In the genomic region with DNA sequence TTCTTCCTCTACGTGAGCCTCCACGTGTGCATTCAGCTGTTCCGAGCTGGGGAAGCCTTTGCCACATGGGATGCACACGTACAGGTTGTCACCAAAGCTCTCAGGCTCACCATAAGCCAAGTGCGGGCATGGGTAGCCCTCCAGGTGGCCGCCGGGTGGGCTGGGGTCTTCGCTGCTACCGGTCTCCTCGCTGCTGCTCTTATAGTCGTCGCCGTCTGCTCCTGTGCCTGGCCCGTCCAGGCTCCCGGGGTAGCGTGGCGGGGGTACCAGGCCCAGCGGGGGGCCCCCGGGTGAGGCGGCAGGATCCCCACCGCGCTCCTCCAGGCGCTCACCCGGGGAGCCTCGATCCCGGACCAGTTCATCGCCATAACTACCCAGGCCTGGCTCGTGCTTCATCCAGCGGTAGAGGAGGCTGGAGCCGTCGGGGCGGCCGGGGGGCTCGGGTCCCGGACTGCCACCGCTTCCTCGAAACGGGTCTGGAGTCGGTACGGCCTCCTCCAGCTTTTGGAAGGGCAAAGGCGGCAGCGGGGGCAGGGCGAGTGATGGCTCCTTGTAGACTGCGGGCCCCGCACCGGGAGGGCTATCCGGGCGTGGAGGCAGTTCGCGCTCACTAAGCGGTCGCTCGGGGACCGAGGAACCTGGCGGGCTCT, we compare ENCODE assay signal across 8 mouse cellular contexts. TPM values are rescaled to one million over a fixed set of nuclear protein-coding genes. Genes with fewer than 3 reads are reported as not detected.
DNase-seq lines count a peak whose midpoint lies in the region; ATAC-seq and TF ChIP-seq lines count a peak whose summit lies in the region.

No protein-coding gene starts in this region.

- TF ChIP-seq POLR2A in heart, adult 2 months (IDR thresholded peaks at IDR 0.05; ENCODE audit: insufficient read depth, low read depth, low read length), result no peak
- no peak for TF ChIP-seq POLR2A in small intestine, adult 2 months (IDR thresholded peaks at IDR 0.05; ENCODE audit: low read depth, low read length)

- H3K4me3 ChIP-seq in heart, adult 2 months, result peak overlapping the region; percentile 65
- peak overlapping the region; percentile 24; the same call in 1 of the 2 replicates for H3K4me3 ChIP-seq in G1E (ENCODE audit: low read depth, low read length)
- peak overlapping the region; percentile 61 for H3K4me3 ChIP-seq in heart, embryonic 12.5 days
- peak overlapping the region; percentile 54 for H3K4me3 ChIP-seq in limb, embryonic 11.5 days (ENCODE audit: low read depth, low read length)
- peak overlapping the region; percentile 77 for H3K4me3 ChIP-seq in small intestine, adult 2 months (ENCODE audit: low read depth, low read length)

- intact Hi-C loops in heart, adult 2 months (cut with DNase I), result loop anchor here (10.0 kb wide), 1 partner anchor 332 kb away; a partner anchor contains a TSS

- peak overlapping the region; percentile 85 for H3K9ac ChIP-seq in heart, adult 2 months (ENCODE audit: low read depth, low read length)
- peak overlapping the region; percentile 79 for H3K9ac ChIP-seq in heart, embryonic 12.5 days
- peak overlapping the region; percentile 57 for H3K9ac ChIP-seq in limb, embryonic 11.5 days (ENCODE audit: low read length)

- peak overlapping the region; percentile 96 for H3K4me2 ChIP-seq in heart, embryonic 12.5 days
- H3K4me2 ChIP-seq in limb, embryonic 11.5 days (ENCODE audit: low read depth, severe bottlenecking), result peak overlapping the region; percentile 92

- peaks cover 53% of the 10 kb centered on the region for H3K9me3 ChIP-seq in G1E (replicated peaks)
- H3K9me3 ChIP-seq in heart, embryonic 12.5 days (replicated peaks), result no peaks in the 10 kb centered on the region
- no peaks in the 10 kb centered on the region for H3K9me3 ChIP-seq in limb, embryonic 11.5 days (ENCODE audit: control insufficient read depth, low read length)

- peaks cover 20% of the 10 kb centered on the region for H3K4me1 ChIP-seq in heart, adult 2 months (ENCODE audit: control insufficient read depth, insufficient read depth, low read length)
- H3K4me1 ChIP-seq in G1E (ENCODE audit: insufficient read depth, low read depth, low read length), result peaks cover 16% of the 10 kb centered on the region
- peaks cover 76% of the 10 kb centered on the region for H3K4me1 ChIP-seq in heart, embryonic 12.5 days (replicated peaks)
- H3K4me1 ChIP-seq in limb, embryonic 11.5 days (ENCODE audit: control insufficient read depth, insufficient read depth, low read length), result peaks cover 27% of the 10 kb centered on the region; the same call in 1 of the 2 replicates
- peaks cover 30% of the 10 kb centered on the region for H3K4me1 ChIP-seq in small intestine, adult 2 months (ENCODE audit: control insufficient read depth, insufficient read depth, insufficient read length, low read length)

- no peak for TF ChIP-seq CTCF in heart, adult 2 months (IDR thresholded peaks at IDR 0.05)
- TF ChIP-seq CTCF in G1E (IDR thresholded peaks at IDR 0.05; ENCODE audit: low read depth, low read length), result no peak
- no peak for TF ChIP-seq CTCF in small intestine, adult 2 months (IDR thresholded peaks at IDR 0.05; ENCODE audit: extremely low read depth, insufficient read length, insufficient replicate concordance, low read depth, low read length)

- no peak for TF ChIP-seq EP300 in heart, adult 2 months (IDR thresholded peaks at IDR 0.05; ENCODE audit: insufficient read depth, low read depth, low read length)

- H3K27ac ChIP-seq in heart, adult 2 months, result peak overlapping the region; percentile 96
- no peak overlapping the region for H3K27ac ChIP-seq in heart, embryonic 12.5 days (ENCODE audit: poor library complexity, severe bottlenecking)
- H3K27ac ChIP-seq in limb, embryonic 11.5 days (replicated peaks; ENCODE audit: low read depth, low read length), result no peak overlapping the region
- peak overlapping the region; percentile 76 for H3K27ac ChIP-seq in small intestine, adult 2 months (ENCODE audit: insufficient read depth, low read depth, low read length)

- peaks cover 9% of the 10 kb centered on the region for H3K36me3 ChIP-seq in heart, adult 2 months (ENCODE audit: control insufficient read depth, insufficient read depth, low read length)
- peaks cover 52% of the 10 kb centered on the region for H3K36me3 ChIP-seq in G1E (replicated peaks)
- H3K36me3 ChIP-seq in heart, embryonic 12.5 days, result peaks cover 31% of the 10 kb centered on the region
- peaks cover 4% of the 10 kb centered on the region; the same call in 1 of the 2 replicates for H3K36me3 ChIP-seq in limb, embryonic 11.5 days (ENCODE audit: control insufficient read depth, insufficient read depth, low read length)
- H3K36me3 ChIP-seq in small intestine, adult 2 months (ENCODE audit: control insufficient read depth, insufficient read depth, low read length), result peaks cover 34% of the 10 kb centered on the region

- H3K79me2 ChIP-seq in heart, adult 2 months (replicated peaks; ENCODE audit: control insufficient read depth, insufficient read depth, low read length), result no peaks in the 10 kb centered on the region; the same call in 1 of the 2 replicates

- 12% methylated on average over 55 of the region's 55 CpGs for WGBS in heart, adult 2 months
- WGBS in heart, embryonic 12.5 days, result 9% methylated on average over 55 of the region's 55 CpGs
- WGBS in limb, embryonic 11.5 days, result 4% methylated on average over 54 of the region's 55 CpGs
- 10% methylated on average over 55 of the region's 55 CpGs for WGBS in small intestine, adult 2 months

- DNase-seq in heart, adult 2 months, result peak; percentile 59 to 77
- DNase-seq in heart, adult 8-10 months (ENCODE audit: low spot score), result no peak
- no peak for DNase-seq in G1E (ENCODE audit: low spot score)
- peak; percentile 64 for DNase-seq in limb, embryonic 11.5 days (ENCODE audit: low spot score)
- no peak for DNase-seq in spleen, postnatal 4 days (ENCODE audit: low spot score in 2 of 2)
- no peak for DNase-seq in ovary, postnatal 14 days (ENCODE audit: low spot score)

- no peaks in the 10 kb centered on the region for H3K27me3 ChIP-seq in heart, adult 2 months (ENCODE audit: control insufficient read depth, insufficient read depth, low read length)
- H3K27me3 ChIP-seq in G1E (ENCODE audit: insufficient read depth, low read length), result peaks cover 36% of the 10 kb centered on the region
- peaks cover 73% of the 10 kb centered on the region for H3K27me3 ChIP-seq in heart, embryonic 12.5 days (replicated peaks)
- peaks cover 74% of the 10 kb centered on the region for H3K27me3 ChIP-seq in limb, embryonic 11.5 days (ENCODE audit: control insufficient read depth, insufficient read depth, low read length)
- H3K27me3 ChIP-seq in small intestine, adult 2 months (ENCODE audit: control insufficient read depth, insufficient read depth, low read length), result peaks cover 42% of the 10 kb centered on the region

- no peak for ATAC-seq in G1E (ENCODE audit: extremely low read depth, insufficient number of reproducible peaks, low FRiP score, poor library complexity, severe bottlenecking)
- ATAC-seq in heart, embryonic 12.5 days (ENCODE audit: insufficient number of reproducible peaks, low FRiP score), result no peak
- ATAC-seq in limb, embryonic 11.5 days (ENCODE audit: insufficient number of reproducible peaks, low FRiP score, low TSS enrichment, low read depth), result no peak

RNA-seq across cellular contexts. Expression of a gene that starts 3.0 kb away (rescaled TPM):
- 10 to 100 TPM; 12.6 to 13.6 TPM for total RNA-seq in heart, adult 2 months (2021)
- polyA plus RNA-seq in heart, adult 2 months (2012; rRNA removed), result 15.5 and 19.6 TPM in 2 replicates
- total RNA-seq in heart, adult 8-10 months (2022), result 10 to 100 TPM in 3 of 4 experiments, 1 to 10 TPM in 1; 7.6 to 19.4 (median 16.8) TPM
- total RNA-seq in G1E (2014; fragmentation: Nextera tagmentation), result not detected in 2 replicates
- 0.05 TPM in 1 of 2 replicates, not detected in the other for total RNA-seq in G1E (2017)
- 0.22 and 0.29 TPM in 2 replicates for polyA plus RNA-seq in G1E (2012)
- 13.3 and 13.8 TPM in 2 replicates for polyA plus RNA-seq in heart, embryonic 12.5 days (2016; fragmentation: Nextera tagmentation; extraction: Ambion mirVana)
- 4.1 and 4.5 TPM in 2 replicates for polyA plus RNA-seq in limb, embryonic 11.5 days (2014; fragmentation: Nextera tagmentation; extraction: Ambion mirVana)
- polyA plus RNA-seq in small intestine, adult 2 months (2012; rRNA removed), result 22.9 and 29.6 TPM in 2 replicates

RNA-seq across cellular contexts. Expression of a gene that starts 12.3 kb away (rescaled TPM):
- 1 to 10 TPM; 5.7 to 6.1 TPM for total RNA-seq in heart, adult 2 months (2021)
- polyA plus RNA-seq in heart, adult 2 months (2012; rRNA removed), result 11.1 and 16.7 TPM in 2 replicates
- 1 to 10 TPM; 5.6 to 6.9 (median 5.9) TPM for total RNA-seq in heart, adult 8-10 months (2022)
- total RNA-seq in G1E (2014; fragmentation: Nextera tagmentation) (21.0 and 21.8 TPM in 2 replicates), G1E (2017) (20.9 and 21.7 TPM in 2 replicates)
- 2.0 and 2.4 TPM in 2 replicates for polyA plus RNA-seq in G1E (2012)
- polyA plus RNA-seq in heart, embryonic 12.5 days (2016; fragmentation: Nextera tagmentation; extraction: Ambion mirVana), result 19.4 and 20.5 TPM in 2 replicates
- 38.2 and 39.8 TPM in 2 replicates for polyA plus RNA-seq in limb, embryonic 11.5 days (2014; fragmentation: Nextera tagmentation; extraction: Ambion mirVana)
- 12.8 and 14.2 TPM in 2 replicates for polyA plus RNA-seq in small intestine, adult 2 months (2012; rRNA removed)

RNA-seq across cellular contexts. Expression of a gene that starts 24.7 kb away (rescaled TPM):
- 10 to 100 TPM in 1 of 2 experiments, 1 to 10 TPM in 1; 8.5 to 11.6 TPM for total RNA-seq in heart, adult 2 months (2021)
- 21.7 and 32.9 TPM in 2 replicates for polyA plus RNA-seq in heart, adult 2 months (2012; rRNA removed)
- 10 to 100 TPM in 2 of 4 experiments, 1 to 10 TPM in 2; 8.1 to 11.2 (median 9.7) TPM for total RNA-seq in heart, adult 8-10 months (2022)
- total RNA-seq in G1E (2014; fragmentation: Nextera tagmentation) (4.7 and 10.0 TPM in 2 replicates), G1E (2017) (6.1 and 8.7 TPM in 2 replicates)
- polyA plus RNA-seq in G1E (2012), result 61.5 and 93.9 TPM in 2 replicates
- 23.3 and 23.5 TPM in 2 replicates for polyA plus RNA-seq in heart, embryonic 12.5 days (2016; fragmentation: Nextera tagmentation; extraction: Ambion mirVana)
- 24.1 and 25.5 TPM in 2 replicates for polyA plus RNA-seq in limb, embryonic 11.5 days (2014; fragmentation: Nextera tagmentation; extraction: Ambion mirVana)
- polyA plus RNA-seq in small intestine, adult 2 months (2012; rRNA removed), result 9.9 and 13.7 TPM in 2 replicates

RNA-seq across cellular contexts. Expression of a gene that starts 27.3 kb away (rescaled TPM):
- 1 to 10 TPM; 8.4 to 9.4 TPM for total RNA-seq in heart, adult 2 months (2021)
- polyA plus RNA-seq in heart, adult 2 months (2012; rRNA removed), result 7.5 and 10.4 TPM in 2 replicates
- 1 to 10 TPM; 5.2 to 7.9 (median 6.8) TPM for total RNA-seq in heart, adult 8-10 months (2022)
- total RNA-seq in G1E (2014; fragmentation: Nextera tagmentation), result not detected in 2 replicates
- total RNA-seq in G1E (2017), result not detected in 2 replicates
- polyA plus RNA-seq in G1E (2012), result not detected in 2 replicates
- 16.3 and 16.8 TPM in 2 replicates for polyA plus RNA-seq in heart, embryonic 12.5 days (2016; fragmentation: Nextera tagmentation; extraction: Ambion mirVana)
- polyA plus RNA-seq in limb, embryonic 11.5 days (2014; fragmentation: Nextera tagmentation; extraction: Ambion mirVana), result 0.75 and 0.78 TPM in 2 replicates
- 8.6 and 11.8 TPM in 2 replicates for polyA plus RNA-seq in small intestine, adult 2 months (2012; rRNA removed)

Comparison
In these comparisons a context has a peak if more than half of its experiments do, and no peak if none do; other contexts are left out.
1. DNase-seq: peak in heart, adult 2 months (2 of 2) and limb, embryonic 11.5 days (single experiment); none in heart, adult 8-10 months (single experiment), G1E (single experiment), spleen, postnatal 4 days (0 of 2) and ovary, postnatal 14 days (single experiment).
2. H3K27ac ChIP-seq: peak in heart, adult 2 months (single experiment) and small intestine, adult 2 months (single experiment); none in heart, embryonic 12.5 days (single experiment) and limb, embryonic 11.5 days (single experiment).
3. H3K4me3 ChIP-seq: peak in every context shown above with its lines; median percentile 77 in small intestine, adult 2 months; 65 in heart, adult 2 months; 61 in heart, embryonic 12.5 days; 54 in limb, embryonic 11.5 days; 24 in G1E.
4. Peak in every context shown above with its lines, with median percentiles within 50 percentile points of each other: H3K9ac ChIP-seq.